Mouse (Mus musculus) MEL (cell line): ENCODE data around the gene Rab8a. TPM values are rescaled to one million over a fixed set of nuclear protein-coding genes. Genes with fewer than 3 reads are reported as not detected.

Experiments used
- DNase-seq: peaks from one replicate; pipeline ENCODE4 v3.0.0; 2011; ENCODE audit warnings: low read depth, low spot score
- H3K27ac ChIP-seq: 2 replicates; pipeline ENCODE4 v1.5.1; 2012; ENCODE audit warnings: low read depth, mild to moderate bottlenecking, control low read depth, low read length, moderate library complexity; ENCODE audit not compliant: control insufficient read depth
- H3K27me3 ChIP-seq, 2 experiments: fragments of 150-350 bp in 1 of 2; sonication (generic) in 1 of 2; 2 replicates each; pipeline ENCODE4 v1.6.1; 2012; ENCODE audit warnings: low read length in 2 of 2, mild to moderate bottlenecking in 2 of 2, improper control_type of control experiment in 1 of 2, moderate library complexity in 1 of 2; ENCODE audit not compliant: insufficient read depth in 2 of 2, control insufficient read depth in 1 of 2
- H3K36me3 ChIP-seq, 2 experiments: 2 replicates each; pipeline ENCODE4 v1.6.1; 2012 to 2014; ENCODE audit warnings: low read length in 2 of 2, improper control_type of control experiment in 1 of 2, inconsistent platforms in 1 of 2, mild to moderate bottlenecking in 1 of 2; ENCODE audit not compliant: insufficient read depth in 2 of 2, control insufficient read depth in 1 of 2
- H3K4me1 ChIP-seq, 2 experiments: fragments of 150-350 bp in 1 of 2; sonication (generic) in 1 of 2; 2 replicates each; pipeline ENCODE4 v1.6.1; 2012; ENCODE audit warnings: low read length in 2 of 2, improper control_type of control experiment in 1 of 2, mild to moderate bottlenecking in 1 of 2; ENCODE audit not compliant: insufficient read depth in 2 of 2, control insufficient read depth in 1 of 2
- H3K4me3 ChIP-seq, 2 experiments: fragments of 150-350 bp in 1 of 2; sonication (generic) in 1 of 2; 2 replicates each; pipeline ENCODE4 v1.5.1; 2012; ENCODE audit warnings: low read depth in 2 of 2, low read length in 2 of 2, mild to moderate bottlenecking in 2 of 2, moderate library complexity in 2 of 2, control low read depth in 1 of 2, improper control_type of control experiment in 1 of 2; ENCODE audit not compliant: control insufficient read depth in 1 of 2, insufficient read depth in 1 of 2
- H3K79me2 ChIP-seq: 2 replicates; pipeline ENCODE4 v1.6.1; 2012; ENCODE audit warnings: mild to moderate bottlenecking, low read length, moderate library complexity; ENCODE audit not compliant: control insufficient read depth, poor library complexity, insufficient read depth
- H3K9ac ChIP-seq: 2 replicates; pipeline ENCODE4 v1.6.1; 2012; ENCODE audit warnings: low read depth, mild to moderate bottlenecking, control low read depth, low read length, moderate library complexity; ENCODE audit not compliant: control insufficient read depth, poor library complexity, severe bottlenecking
- H3K9me3 ChIP-seq: fragments of 150-350 bp; sonication (generic); replicated peaks from 2 replicates; pipeline ENCODE4 v1.6.1; 2012; ENCODE audit warnings: mild to moderate bottlenecking, low read length, improper control_type of control experiment, moderate library complexity; ENCODE audit not compliant: insufficient read depth
- BHLHE40 ChIP-seq: IDR thresholded peaks from 2 replicates; pipeline ENCODE4 v1.6.1; 2012; ENCODE audit warnings: low read depth, mild to moderate bottlenecking, inconsistent platforms, low read length, improper control_type of control experiment, borderline replicate concordance
- CTCF ChIP-seq, 3 experiments: IDR thresholded peaks in 2 of 3; conservative IDR thresholded peaks in 1 of 3; 2 replicates each; pipeline ENCODE4 v1.5.1; 2011 to 2012; ENCODE audit warnings: low read length in 3 of 3, low read depth in 2 of 3, mild to moderate bottlenecking in 2 of 3, improper control_type of control experiment in 1 of 3, inconsistent platforms in 1 of 3, mixed read lengths in 1 of 3, moderate library complexity in 1 of 3; ENCODE audit not compliant: control insufficient read depth in 1 of 3, insufficient read depth in 1 of 3, poor library complexity in 1 of 3, severe bottlenecking in 1 of 3
- E2F4 ChIP-seq: IDR thresholded peaks from 2 replicates; pipeline ENCODE4 v1.6.1; 2011; ENCODE audit warnings: low read depth, low read length, improper control_type of control experiment, borderline replicate concordance
- ELF1 ChIP-seq: IDR thresholded peaks from 2 replicates; pipeline ENCODE4 v1.6.1; 2014; ENCODE audit warnings: low read depth, mild to moderate bottlenecking, inconsistent platforms, low read length, improper control_type of control experiment, moderate library complexity
- EP300 ChIP-seq, 2 experiments: IDR thresholded peaks; 2 replicates each; pipeline ENCODE4 v1.6.1; 2011; ENCODE audit warnings: improper control_type of control experiment in 2 of 2, low read length in 2 of 2, low read depth in 1 of 2, mild to moderate bottlenecking in 1 of 2
- ETS1 ChIP-seq: IDR thresholded peaks from 2 replicates; pipeline ENCODE4 v1.6.1; 2012; ENCODE audit warnings: low read depth, mild to moderate bottlenecking, inconsistent platforms, low read length, improper control_type of control experiment, moderate library complexity
- GABPA ChIP-seq: IDR thresholded peaks from 2 replicates; pipeline ENCODE4 v1.6.1; 2012; ENCODE audit warnings: low read depth, mild to moderate bottlenecking, inconsistent platforms, low read length, improper control_type of control experiment, moderate library complexity
- HCFC1 ChIP-seq: IDR thresholded peaks from 2 replicates; pipeline ENCODE4 v1.6.1; 2012; ENCODE audit warnings: low read depth, mild to moderate bottlenecking, inconsistent platforms, low read length, improper control_type of control experiment, moderate library complexity
- KAT2A ChIP-seq: conservative IDR thresholded peaks from 2 replicates; pipeline ENCODE4 v1.6.1; 2012; ENCODE audit warnings: low read depth, low read length, improper control_type of control experiment, inconsistent platforms
- MAX ChIP-seq: IDR thresholded peaks from 2 replicates; pipeline ENCODE4 v1.6.1; 2011; ENCODE audit warnings: low read length, improper control_type of control experiment
- MAZ ChIP-seq: IDR thresholded peaks from 2 replicates; pipeline ENCODE4 v1.6.1; 2012; ENCODE audit warnings: low read depth, mild to moderate bottlenecking, inconsistent platforms, low read length, improper control_type of control experiment
- MEF2A ChIP-seq: IDR thresholded peaks from 2 replicates; pipeline ENCODE4 v1.6.1; 2014; ENCODE audit warnings: low read depth, mild to moderate bottlenecking, inconsistent platforms, low read length, improper control_type of control experiment; ENCODE audit not compliant: poor library complexity, insufficient replicate concordance, severe bottlenecking; ENCODE audit errors: extremely low read depth
- MXI1 ChIP-seq: IDR thresholded peaks from 2 replicates; pipeline ENCODE4 v1.6.1; 2011; ENCODE audit warnings: mild to moderate bottlenecking, low read depth, low read length, improper control_type of control experiment
- MYB ChIP-seq: IDR thresholded peaks from 2 replicates; pipeline ENCODE4 v1.6.1; 2011; ENCODE audit warnings: mild to moderate bottlenecking, low read depth, low read length, improper control_type of control experiment
- NELFE ChIP-seq: IDR thresholded peaks from 2 replicates; pipeline ENCODE4 v1.6.1; 2011; ENCODE audit warnings: low read depth, low read length, improper control_type of control experiment
- NRF1 ChIP-seq: IDR thresholded peaks from 2 replicates; pipeline ENCODE4 v1.6.1; 2014; ENCODE audit warnings: low read depth, mild to moderate bottlenecking, inconsistent platforms, low read length, improper control_type of control experiment, moderate library complexity; ENCODE audit not compliant: poor library complexity, insufficient read depth, severe bottlenecking
- POLR2A ChIP-seq, 2 experiments: IDR thresholded peaks; 2 replicates each; pipeline ENCODE4 v1.6.1; 2011 to 2012; ENCODE audit warnings: low read length in 2 of 2, mild to moderate bottlenecking in 2 of 2, control low read depth in 1 of 2, improper control_type of control experiment in 1 of 2, low read depth in 1 of 2, moderate library complexity in 1 of 2; ENCODE audit not compliant: control insufficient read depth in 1 of 2, insufficient read depth in 1 of 2, poor library complexity in 1 of 2
- POLR2AphosphoS2 ChIP-seq: IDR thresholded peaks from 2 replicates; pipeline ENCODE4 v1.6.1; 2011; ENCODE audit warnings: low read length, improper control_type of control experiment
- RAD21 ChIP-seq: IDR thresholded peaks from 2 replicates; pipeline ENCODE4 v1.6.1; 2011; ENCODE audit warnings: mild to moderate bottlenecking, low read depth, low read length, improper control_type of control experiment
- RCOR1 ChIP-seq: IDR thresholded peaks from 2 replicates; pipeline ENCODE4 v1.6.1; 2012; ENCODE audit warnings: low read depth, mild to moderate bottlenecking, inconsistent platforms, low read length, improper control_type of control experiment
- SIN3A ChIP-seq: IDR thresholded peaks from 2 replicates; pipeline ENCODE4 v1.6.1; 2012; ENCODE audit warnings: low read length, improper control_type of control experiment, inconsistent platforms
- SMC3 ChIP-seq: IDR thresholded peaks from 2 replicates; pipeline ENCODE4 v1.6.1; 2011; ENCODE audit warnings: low read depth, low read length, improper control_type of control experiment
- TAL1 ChIP-seq: IDR thresholded peaks from 2 replicates; pipeline ENCODE4 v1.6.1; 2012; ENCODE audit warnings: mild to moderate bottlenecking, inconsistent platforms, low read length, moderate library complexity, mixed read lengths
- TBP ChIP-seq: IDR thresholded peaks from 2 replicates; pipeline ENCODE4 v1.8.0; 2011; ENCODE audit warnings: low read depth, low read length, improper control_type of control experiment
- TCF12 ChIP-seq: IDR thresholded peaks from 2 replicates; pipeline ENCODE4 v1.6.1; 2014; ENCODE audit warnings: low read depth, mild to moderate bottlenecking, inconsistent platforms, low read length, improper control_type of control experiment, moderate library complexity
- USF1 ChIP-seq: IDR thresholded peaks from 2 replicates; pipeline ENCODE4 v1.6.1; 2014; ENCODE audit warnings: low read depth, mild to moderate bottlenecking, inconsistent platforms, low read length, improper control_type of control experiment, moderate library complexity
- ZC3H11A ChIP-seq: IDR thresholded peaks from 2 replicates; pipeline ENCODE4 v1.6.1; 2012; ENCODE audit warnings: low read depth, mild to moderate bottlenecking, inconsistent platforms, low read length, improper control_type of control experiment
- ZKSCAN1 ChIP-seq: IDR thresholded peaks from 2 replicates; pipeline ENCODE4 v1.6.1; 2012; ENCODE audit warnings: low read depth, mild to moderate bottlenecking, inconsistent platforms, low read length, improper control_type of control experiment, moderate library complexity
- ZMIZ1 ChIP-seq: IDR thresholded peaks from 2 replicates; pipeline ENCODE4 v1.6.1; 2012; ENCODE audit warnings: low read depth, mild to moderate bottlenecking, inconsistent platforms, low read length, improper control_type of control experiment, moderate library complexity
- ZNF384 ChIP-seq: IDR thresholded peaks from 2 replicates; pipeline ENCODE4 v1.6.1; 2012; ENCODE audit warnings: low read depth, mild to moderate bottlenecking, inconsistent platforms, low read length, improper control_type of control experiment
- polyA plus RNA-seq, 2 experiments: library from polyadenylated mRNA; stranded (reverse) in 1 of 2; unstranded in 1 of 2; fragments of >175 nt in 1 of 2; fragments of >200 nt in 1 of 2; gene quantifications; 2 replicates each; pipeline versions ENCODE4 v1.2.1 to v1.2.4; 2012; ENCODE audit warnings: low replicate concordance in 2 of 2, low read depth in 1 of 2; ENCODE audit not compliant: insufficient read length in 2 of 2, insufficient read depth in 1 of 2, missing spikeins in 1 of 2
- total RNA-seq: library from RNA; depleted of rRNA; stranded (reverse); fragments of 300-350 nt; gene quantifications from 2 replicates; pipeline ENCODE4 v1.2.3, GENCODE M21; 2012

Rab8a gene
- total and polyA plus RNA-seq, 3 experiments, result 97.4 to 139 TPM; not detected in 1

- no peak for TF ChIP-seq TAL1
- TF ChIP-seq ETS1, result peak; percentile 75
- TF ChIP-seq POLR2AphosphoS2, result no peak
- TF ChIP-seq RAD21, result no peak
- no peak for TF ChIP-seq TBP
- TF ChIP-seq BHLHE40, result no peak
- no peak for TF ChIP-seq NRF1
- no peak for TF ChIP-seq MAZ
- peak; percentile 53; the same call in 1 of the 2 replicates for TF ChIP-seq SIN3A
- TF ChIP-seq ZMIZ1, result no peak
- no peak; the same call in 1 of the 2 replicates for TF ChIP-seq RCOR1
- TF ChIP-seq POLR2A (IDR thresholded peaks at IDR 0.05; ENCODE audit: control insufficient read depth in 1 of 2, insufficient read depth in 1 of 2, low read depth in 1 of 2, low read length in 2 of 2, poor library complexity in 1 of 2), result no peak
- TF ChIP-seq ZNF384, result peak; percentile 88
- TF ChIP-seq ZC3H11A, result no peak
- peak; percentile 89 for TF ChIP-seq ELF1
- no peak for TF ChIP-seq E2F4
- no peak for TF ChIP-seq GABPA
- no peak for TF ChIP-seq SMC3
- TF ChIP-seq MYB, result no peak
- TF ChIP-seq TCF12, result no peak
- no peak for TF ChIP-seq CTCF (IDR thresholded peaks at IDR 0.05 in 2 of 3, conservative IDR thresholded peaks at IDR 0.05 in 1 of 3; ENCODE audit: control insufficient read depth in 1 of 3, insufficient read depth in 1 of 3, low read depth in 2 of 3, low read length in 3 of 3, poor library complexity in 1 of 3, severe bottlenecking in 1 of 3)
- TF ChIP-seq MXI1, result no peak
- TF ChIP-seq USF1, result no peak
Measured at GRCm38 (mm10) chr8:72169098-72169668, 8.2 kb downstream of the Rab8a start (continued).

GRCm38 (mm10) chr8:72169681-72170249 is 8.8 kb downstream of the Rab8a start:
- Histone ChIP-seq H3K36me3 (peaks cover 14 to 29% of the 10 kb centered on the region in 2 experiments), H3K9ac (no peak overlapping the region), H3K27ac (peak overlapping the region; percentile 63), H3K4me1 (peaks cover 23 to 26% of the 10 kb centered on the region in 2 experiments), H3K27me3 (no peaks in the 10 kb centered on the region), H3K9me3 (no peaks in the 10 kb centered on the region), H3K79me2 (peaks cover 5% of the 10 kb centered on the region; the same call in 1 of the 2 replicates), H3K4me3 (no peak overlapping the region)
- no peak for TF ChIP-seq ZNF384
- no peak for TF ChIP-seq MYB
- TF ChIP-seq CTCF (IDR thresholded peaks at IDR 0.05 in 2 of 3, conservative IDR thresholded peaks at IDR 0.05 in 1 of 3; ENCODE audit: control insufficient read depth in 1 of 3, insufficient read depth in 1 of 3, low read depth in 2 of 3, low read length in 3 of 3, poor library complexity in 1 of 3, severe bottlenecking in 1 of 3), result no peak
- no peak for TF ChIP-seq RAD21
- no peak for TF ChIP-seq SIN3A
- no peak for TF ChIP-seq TAL1
- TF ChIP-seq RCOR1, result no peak
- TF ChIP-seq SMC3, result no peak
- no peak for TF ChIP-seq HCFC1
- TF ChIP-seq MEF2A, result no peak
- no peak for TF ChIP-seq BHLHE40
- TF ChIP-seq NRF1, result no peak
- TF ChIP-seq KAT2A, result no peak
- TF ChIP-seq EP300 (IDR thresholded peaks at IDR 0.05; ENCODE audit: low read depth in 1 of 2, low read length in 2 of 2), result no peak
- no peak for TF ChIP-seq ZMIZ1
- TF ChIP-seq GABPA, result no peak
- no peak for TF ChIP-seq MAX
- no peak for TF ChIP-seq ZKSCAN1
- no peak for TF ChIP-seq NELFE
- DNase-seq, result no peak
